Comparison of ENCODE assay signal across 8 mouse cellular contexts in genomic region chr6:29433038-29433803, GRCm38 (mm10). TPM values are rescaled to one million over a fixed set of nuclear protein-coding genes. Genes with fewer than 3 reads are reported as not detected.
A peak's percentile ranks its signal among the peaks of the same experiment; 100 is the strongest.
DNase-seq lines count a peak whose midpoint lies in the region; ATAC-seq and TF ChIP-seq lines count a peak whose summit lies in the region.

Gene Flnc, plus strand, starts transcription at chr6:29433256.

- TF ChIP-seq CTCF in kidney, adult 2 months (conservative IDR thresholded peaks at IDR 0.05; ENCODE audit: insufficient read depth, insufficient read length, low read depth, low read length): no peak
- TF ChIP-seq CTCF in bone marrow macrophage, adult 2 months (IDR thresholded peaks at IDR 0.05; ENCODE audit: low read depth, low read length): no peak
- no peak for TF ChIP-seq CTCF in lung, postnatal 0 days (IDR thresholded peaks at IDR 0.05)
- no peak for TF ChIP-seq CTCF in small intestine, adult 2 months (IDR thresholded peaks at IDR 0.05; ENCODE audit: extremely low read depth, insufficient read length, insufficient replicate concordance, low read depth, low read length)

- H3K9ac ChIP-seq in hindbrain, embryonic 16.5 days (ENCODE audit: low read depth, low read length): peak within 1 kb of the TSS; percentile 58
- H3K9ac ChIP-seq in lung, postnatal 0 days (replicated peaks; ENCODE audit: low read depth): peak within 1 kb of the TSS; percentile 42

- TF ChIP-seq EP300 in lung, postnatal 0 days (IDR thresholded peaks at IDR 0.05): no peak

- no peak for TF ChIP-seq POLR2A in kidney, adult 2 months (IDR thresholded peaks at IDR 0.05; ENCODE audit: low read depth, low read length)
- TF ChIP-seq POLR2A in bone marrow macrophage, adult 2 months (IDR thresholded peaks at IDR 0.05; ENCODE audit: borderline replicate concordance, low read depth, low read length): no peak
- no peak for TF ChIP-seq POLR2A in small intestine, adult 2 months (IDR thresholded peaks at IDR 0.05; ENCODE audit: low read depth, low read length)

- H3K4me1 ChIP-seq in kidney, adult 2 months (ENCODE audit: control insufficient read depth, insufficient read depth, low read length): no peaks in the 10 kb centered on the region
- H3K4me1 ChIP-seq in bone marrow macrophage, adult 2 months (ENCODE audit: control insufficient read depth, insufficient read depth, low read length): peaks cover 12% of the 10 kb centered on the region
- H3K4me1 ChIP-seq in hindbrain, embryonic 16.5 days (ENCODE audit: control insufficient read depth, insufficient read depth, low read depth, low read length): peaks cover 25% of the 10 kb centered on the region
- H3K4me1 ChIP-seq in lung, postnatal 0 days (ENCODE audit: insufficient read depth, low read depth, low read length): no peaks in the 10 kb centered on the region
- peaks cover 6% of the 10 kb centered on the region for H3K4me1 ChIP-seq in small intestine, adult 2 months (ENCODE audit: control insufficient read depth, insufficient read depth, insufficient read length, low read length)

- 1% methylated on average over 71 of the region's 77 CpGs for WGBS in kidney, adult 2 months
- WGBS in hindbrain, embryonic 16.5 days: 2% methylated on average over 65 of the region's 77 CpGs
- WGBS in lung, postnatal 0 days: under 1% methylated on average over 51 of the region's 77 CpGs
- WGBS in small intestine, adult 2 months: 3% methylated on average over 68 of the region's 77 CpGs

- no peak for ATAC-seq in hindbrain, embryonic 16.5 days
- ATAC-seq in lung, postnatal 0 days: peak; percentile 45

- peak; percentile 14 for DNase-seq in kidney, adult 2 months
- DNase-seq in kidney, adult 9 months: no peak
- DNase-seq in gastrocnemius, postnatal 14 days: peak; percentile 74
- peak; percentile 47 for DNase-seq in lung, postnatal 0 days (ENCODE audit: low spot score)
- no peak for DNase-seq in layer of hippocampus, adult 8-10 months (ENCODE audit: low spot score in 2 of 2)

- intact Hi-C loops in gastrocnemius, postnatal 14 days (cut with DNase I; ENCODE audit: low total_unique reads): no loop called here

- no peak within 1 kb of the TSS for H3K27ac ChIP-seq in kidney, adult 2 months (ENCODE audit: insufficient read depth, low read depth, low read length)
- no peak within 1 kb of the TSS for H3K27ac ChIP-seq in bone marrow macrophage, adult 2 months (ENCODE audit: insufficient read depth, low read depth, low read length)
- H3K27ac ChIP-seq in hindbrain, embryonic 16.5 days (ENCODE audit: low read depth, low read length): peak within 1 kb of the TSS; percentile 6
- H3K27ac ChIP-seq in lung, postnatal 0 days (ENCODE audit: low read length): no peak within 1 kb of the TSS
- peak within 1 kb of the TSS; percentile 52 for H3K27ac ChIP-seq in small intestine, adult 2 months (ENCODE audit: insufficient read depth, low read depth, low read length)

- no peaks in the 10 kb centered on the region for H3K36me3 ChIP-seq in kidney, adult 2 months (ENCODE audit: control insufficient read depth, insufficient read depth, low read length)
- no peaks in the 10 kb centered on the region for H3K36me3 ChIP-seq in hindbrain, embryonic 16.5 days (ENCODE audit: control insufficient read depth, insufficient read depth, low read length)
- no peaks in the 10 kb centered on the region for H3K36me3 ChIP-seq in lung, postnatal 0 days (ENCODE audit: insufficient read depth, low read length)
- no peaks in the 10 kb centered on the region for H3K36me3 ChIP-seq in small intestine, adult 2 months (ENCODE audit: control insufficient read depth, insufficient read depth, low read length)

- H3K4me2 ChIP-seq in hindbrain, embryonic 16.5 days (ENCODE audit: low read length): peak within 1 kb of the TSS; percentile 68
- H3K4me2 ChIP-seq in lung, postnatal 0 days (replicated peaks; ENCODE audit: low read depth, low read length): peak within 1 kb of the TSS; percentile 90

- peaks cover 5% of the 10 kb centered on the region for H3K27me3 ChIP-seq in kidney, adult 2 months (replicated peaks; ENCODE audit: control insufficient read depth, insufficient read depth, low read length)
- H3K27me3 ChIP-seq in hindbrain, embryonic 16.5 days (replicated peaks; ENCODE audit: control insufficient read depth, insufficient read depth, low read length): peaks cover 18% of the 10 kb centered on the region
- H3K27me3 ChIP-seq in lung, postnatal 0 days (replicated peaks; ENCODE audit: insufficient read depth, low read length): 0 out of 2 replicates have a peak, but pooled peaks cover 6% of the 10 kb centered on the region
- peaks cover 30% of the 10 kb centered on the region for H3K27me3 ChIP-seq in small intestine, adult 2 months (ENCODE audit: control insufficient read depth, insufficient read depth, low read length)

- H3K9me3 ChIP-seq in hindbrain, embryonic 16.5 days (ENCODE audit: control insufficient read depth, low read length): no peaks in the 10 kb centered on the region
- H3K9me3 ChIP-seq in lung, postnatal 0 days (ENCODE audit: low read length): no peaks in the 10 kb centered on the region

- peak within 1 kb of the TSS; percentile 48 for H3K4me3 ChIP-seq in kidney, adult 2 months (ENCODE audit: insufficient read depth, low read depth, low read length)
- peak within 1 kb of the TSS; percentile 56 for H3K4me3 ChIP-seq in bone marrow macrophage, adult 2 months (ENCODE audit: insufficient read depth, low read length)
- H3K4me3 ChIP-seq in hindbrain, embryonic 16.5 days (ENCODE audit: low read length): peak within 1 kb of the TSS; percentile 44
- H3K4me3 ChIP-seq in lung, postnatal 0 days (ENCODE audit: low read depth, low read length): peak within 1 kb of the TSS; percentile 51
- peak within 1 kb of the TSS; percentile 60 for H3K4me3 ChIP-seq in small intestine, adult 2 months (ENCODE audit: low read depth, low read length)

RNA-seq across cellular contexts. Expression of gene Flnc, which starts in this region (rescaled TPM):
- 0.49 and 2.6 TPM in 2 replicates for polyA plus RNA-seq in kidney, adult 2 months (2012; rRNA removed)
- polyA plus RNA-seq in bone marrow macrophage, adult 2 months (2012; ENCODE audit: insufficient read depth, insufficient read length, missing spikeins): 0.17 and 0.20 TPM in 2 replicates
- total RNA-seq in gastrocnemius, postnatal 14 days (2021): 100 to 1,000 TPM; 267 to 438 TPM
- polyA plus RNA-seq in hindbrain, embryonic 16.5 days (2015; fragmentation: Nextera tagmentation; extraction: Ambion mirVana): 2.7 and 5.1 TPM in 2 replicates
- polyA plus RNA-seq in lung, postnatal 0 days (2015; fragmentation: Nextera tagmentation; extraction: Ambion mirVana): 1.2 and 1.5 TPM in 2 replicates
- 5.9 and 7.9 TPM in 2 replicates for polyA plus RNA-seq in small intestine, adult 2 months (2012; rRNA removed)
- 1 to 10 TPM; 2.1 to 8.8 (median 5.4) TPM for total RNA-seq in layer of hippocampus, adult 8-10 months (2022)

Comparison
In these comparisons a context has a peak if more than half of its experiments do, and no peak if none do; other contexts are left out.
1. RNA of gene Flnc (total RNA-seq): 267 to 438 TPM in gastrocnemius, postnatal 14 days; 2.1 to 8.8 TPM in layer of hippocampus, adult 8-10 months; every median in the first group is over 10 times any median in the second.
2. DNase-seq: peak in kidney, adult 2 months (single experiment), gastrocnemius, postnatal 14 days (single experiment) and lung, postnatal 0 days (single experiment); none in kidney, adult 9 months (single experiment) and layer of hippocampus, adult 8-10 months (0 of 2).
3. H3K27ac ChIP-seq: peak in hindbrain, embryonic 16.5 days (single experiment) and small intestine, adult 2 months (single experiment); none in kidney, adult 2 months (single experiment), bone marrow macrophage, adult 2 months (single experiment) and lung, postnatal 0 days (single experiment).
4. Peak in every context shown above with its lines, with median percentiles within 50 percentile points of each other: H3K4me3 ChIP-seq.